Mouse (Mus musculus) hindbrain, embryonic 16.5 days (tissue): ENCODE measurements around the gene Ank. TPM values are rescaled to one million over a fixed set of nuclear protein-coding genes. Genes with fewer than 3 reads are reported as not detected.
"Not testable (repeated sequence)": the region's sequence is repeated elsewhere in the genome, so short reads cannot be mapped to it uniquely, and the experiment has no call there.

Source experiments
- ATAC-seq: fragments of 200-750 bp; cut with Nextera tagmentation; 2 replicates; pipeline ENCODE4 v1.8.0; 2017; ENCODE audit warnings: moderate TSS enrichment, moderate library complexity
- H3K27ac ChIP-seq: fragments of 300-500 bp; sonication (generic); 2 replicates; pipeline ENCODE4 v1.5.1; 2014; ENCODE audit warnings: low read depth, mild to moderate bottlenecking, control low read depth, low read length, moderate library complexity
- H3K27me3 ChIP-seq: fragments of 300-500 bp; sonication (generic); replicated peaks from 2 replicates; pipeline ENCODE4 v1.6.1; 2014; ENCODE audit warnings: low read length; ENCODE audit not compliant: control insufficient read depth, insufficient read depth
- H3K36me3 ChIP-seq: fragments of 300-500 bp; sonication (generic); 2 replicates; pipeline ENCODE4 v1.6.1; 2014; ENCODE audit warnings: mild to moderate bottlenecking, low read length, moderate library complexity, mixed read lengths; ENCODE audit not compliant: control insufficient read depth, insufficient read depth
- H3K4me1 ChIP-seq: fragments of 300-500 bp; sonication (generic); 2 replicates; pipeline ENCODE4 v1.6.1; 2014; ENCODE audit warnings: low read depth, low read length; ENCODE audit not compliant: control insufficient read depth, insufficient read depth
- H3K4me2 ChIP-seq: fragments of 300-500 bp; sonication (generic); 2 replicates; pipeline ENCODE4 v1.6.1; 2014; ENCODE audit warnings: mild to moderate bottlenecking, low read length, control low read depth, moderate library complexity
- H3K4me3 ChIP-seq: fragments of 300-500 bp; sonication (generic); 2 replicates; pipeline ENCODE4 v1.5.1; 2014; ENCODE audit warnings: mild to moderate bottlenecking, low read length, control low read depth, moderate library complexity
- H3K9ac ChIP-seq: fragments of 300-500 bp; sonication (generic); 2 replicates; pipeline ENCODE4 v1.6.1; 2014; ENCODE audit warnings: low read depth, mild to moderate bottlenecking, control low read depth, low read length, moderate library complexity
- H3K9me3 ChIP-seq: fragments of 300-500 bp; sonication (generic); 2 replicates; pipeline ENCODE4 v1.6.1; 2014; ENCODE audit warnings: mild to moderate bottlenecking, low read length, moderate library complexity; ENCODE audit not compliant: control insufficient read depth
- WGBS: fragments of 180-500 bp; shearing (Covaris S2); extraction: QIAGEN DNeasy Blood & Tissue Kit; methylation state at CpG from one replicate; pipeline ENCODE4 v1.1.7; 2014; 5-methylcytosine and 5-hydroxymethylcytosine counted together
- polyA plus RNA-seq: library from polyadenylated mRNA; unstranded; fragments of >200 nt; fragmentation: Nextera tagmentation; extraction: Ambion mirVana; gene quantifications from 2 replicates; pipeline ENCODE4 v1.2.1, GENCODE M21; 2015

Gene Ank
- polyA plus RNA-seq, 1 experiment from 2014 or later: 11.6 TPM

GRCm38 (mm10) chr15:27463876-27464275, 2.6 kb upstream of the Ank start:
- no peak overlapping the region for H3K9ac ChIP-seq
- H3K4me1 ChIP-seq: peaks cover 20% of the 10 kb centered on the region
- H3K27me3 ChIP-seq: no peaks in the 10 kb centered on the region
- H3K9me3 ChIP-seq: no peaks in the 10 kb centered on the region
- no peak overlapping the region for H3K27ac ChIP-seq
- no peaks in the 10 kb centered on the region for H3K36me3 ChIP-seq
- no peak overlapping the region for H3K4me3 ChIP-seq
- WGBS: 91% methylated on average over 13 of the region's 13 CpGs
- no peak for ATAC-seq
- no peak overlapping the region for H3K4me2 ChIP-seq

DNA sequence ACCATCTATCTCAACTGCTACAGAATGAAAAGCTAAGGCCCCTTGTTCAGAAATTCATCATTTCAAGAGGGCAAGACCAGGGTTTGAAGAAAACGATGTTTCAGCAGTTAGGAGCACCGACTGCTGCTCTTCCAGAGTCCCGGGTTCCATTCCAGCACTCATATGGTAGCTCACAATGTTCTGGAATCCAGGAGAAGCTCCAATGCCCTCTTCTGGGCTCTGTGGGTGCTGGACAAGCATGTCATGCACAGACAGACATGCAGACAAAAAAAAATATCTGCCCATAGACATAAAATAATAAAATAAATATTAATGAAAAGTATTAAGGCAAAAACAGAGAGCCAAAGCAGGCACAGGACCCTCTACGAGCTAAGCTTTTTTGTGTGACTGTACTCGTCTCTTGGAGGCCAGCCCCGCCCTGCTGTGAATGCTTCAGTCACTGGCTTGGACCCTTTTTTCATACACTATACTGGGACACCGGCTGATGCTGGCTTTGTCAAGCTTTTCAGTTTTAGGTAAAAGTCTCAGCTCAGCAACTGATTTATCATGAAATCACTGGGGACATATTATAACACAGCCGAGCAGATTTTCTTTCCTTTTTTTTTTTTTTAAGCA, 979 bp upstream of the Ank start:
- Histone ChIP-seq H3K4me2 (peak overlapping the region; percentile 68), H3K9ac (peak overlapping the region; percentile 95), H3K27me3 (no peaks in the 10 kb centered on the region), H3K36me3 (no peaks in the 10 kb centered on the region), H3K27ac (peak overlapping the region; percentile 95), H3K4me3 (peak overlapping the region; percentile 88), H3K9me3 (no peaks in the 10 kb centered on the region), H3K4me1 (peaks cover 25% of the 10 kb centered on the region)
- 11% methylated on average over 8 of the region's 8 CpGs for WGBS
- ATAC-seq: no peak

DNA sequence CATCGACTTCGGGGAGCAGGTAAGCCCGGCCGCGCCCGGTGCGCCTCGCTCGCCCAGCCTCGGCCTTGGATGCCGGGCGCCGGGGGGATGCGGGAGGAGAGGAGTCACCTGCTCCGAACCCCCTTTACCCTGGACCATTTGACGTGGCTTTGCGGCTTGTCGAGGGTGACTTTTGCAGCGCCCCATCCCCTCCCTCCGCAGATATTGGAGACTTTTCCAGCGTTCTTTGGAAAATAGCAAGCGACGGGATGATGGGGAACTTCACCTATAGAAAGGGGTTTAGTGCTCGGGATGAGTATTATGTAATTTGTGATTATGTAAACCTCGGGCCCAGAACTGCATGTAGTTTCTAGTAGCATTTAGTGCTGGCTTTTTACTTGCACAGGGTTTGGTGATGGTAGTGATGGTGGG, 609 bp downstream of the Ank start:
- H3K4me1 ChIP-seq: peaks cover 16% of the 10 kb centered on the region
- peak overlapping the region; percentile 88 for H3K4me3 ChIP-seq
- peak; percentile 46 for ATAC-seq
- H3K4me2 ChIP-seq: peak overlapping the region; percentile 68
- no peaks in the 10 kb centered on the region for H3K27me3 ChIP-seq
- peak overlapping the region; percentile 95 for H3K27ac ChIP-seq
- H3K9ac ChIP-seq: peak overlapping the region; percentile 95
- no peaks in the 10 kb centered on the region for H3K9me3 ChIP-seq
- under 1% methylated on average over 23 of the region's 25 CpGs for WGBS
- no peaks in the 10 kb centered on the region for H3K36me3 ChIP-seq

- Histone ChIP-seq H3K9ac (peak overlapping the region; percentile 95), H3K4me2 (peak overlapping the region; percentile 68), H3K4me1 (peaks cover 20% of the 10 kb centered on the region), H3K27me3 (no peaks in the 10 kb centered on the region), H3K9me3 (no peaks in the 10 kb centered on the region), H3K4me3 (peak overlapping the region; percentile 88), H3K36me3 (no peaks in the 10 kb centered on the region), H3K27ac (peak overlapping the region; percentile 95)
- 0 out of 2 replicates have a peak, but pooled peaks have one; percentile 12 for ATAC-seq
- 9% methylated on average over 7 of the region's 7 CpGs for WGBS
Observed at GRCm38 (mm10) chr15:27467641-27468040, 1.2 kb downstream of the Ank start.

GRCm38 (mm10) chr15:27468822-27469488, 2.5 kb downstream of the Ank start:
- no peak overlapping the region for H3K27ac ChIP-seq
- 77% methylated on average over 4 of the region's 4 CpGs for WGBS
- ATAC-seq: no peak
- H3K4me1 ChIP-seq: peaks cover 26% of the 10 kb centered on the region
- H3K4me3 ChIP-seq: no peak overlapping the region
- H3K4me2 ChIP-seq: peak overlapping the region; percentile 31; the same call in 1 of the 2 replicates
- H3K36me3 ChIP-seq: no peaks in the 10 kb centered on the region
- no peaks in the 10 kb centered on the region for H3K27me3 ChIP-seq
- no peak overlapping the region for H3K9ac ChIP-seq
- H3K9me3 ChIP-seq: no peaks in the 10 kb centered on the region

DNA sequence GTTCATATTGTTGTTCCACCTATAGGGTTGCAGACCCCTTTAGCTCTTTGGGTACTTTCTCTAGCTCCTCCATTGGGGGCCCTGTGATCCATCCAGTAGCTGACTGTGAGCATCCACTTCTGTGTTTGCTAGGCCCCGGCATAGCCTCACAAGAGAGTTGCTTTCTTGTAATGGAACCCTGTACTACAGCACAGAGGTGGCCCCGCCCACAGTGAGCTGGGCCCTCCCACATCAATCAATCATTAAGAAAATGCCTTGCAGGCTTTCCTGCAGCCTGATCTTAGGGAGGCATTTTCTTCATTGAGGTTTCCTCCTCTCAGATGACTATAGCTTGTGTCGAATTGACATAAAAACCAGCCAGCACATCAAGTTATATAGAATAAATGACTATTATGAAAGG, 3.9 kb downstream of the Ank start:
- not testable (repeated sequence) for H3K27me3 ChIP-seq, H3K9ac ChIP-seq, H3K27ac ChIP-seq, H3K36me3 ChIP-seq, H3K9me3 ChIP-seq, H3K4me2 ChIP-seq, H3K4me3 ChIP-seq, ATAC-seq
- WGBS: 65% methylated on average over 3 of the region's 3 CpGs
- H3K4me1 ChIP-seq: peaks cover 26% of the 10 kb centered on the region

DNA sequence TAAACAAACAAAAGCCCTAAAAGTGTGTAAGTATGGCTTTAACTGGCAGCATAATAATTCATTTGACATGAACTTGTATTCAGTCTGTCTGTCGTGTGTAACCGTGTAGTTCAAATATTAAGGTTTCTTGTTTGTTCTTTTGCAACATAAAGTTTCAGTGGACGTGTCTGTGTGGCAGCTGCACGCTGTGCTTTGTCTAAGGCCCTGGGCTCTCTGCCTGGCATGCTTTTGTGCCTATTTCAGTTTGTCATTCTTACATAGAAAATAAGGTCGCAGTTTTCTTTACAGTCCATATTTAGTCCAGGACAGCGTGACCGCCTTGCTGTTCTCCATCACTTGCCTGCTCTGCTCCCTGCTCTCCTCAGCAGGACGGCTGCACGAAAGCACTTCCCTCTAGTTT, 5.8 kb downstream of the Ank start:
- Histone ChIP-seq H3K4me3 (no peak overlapping the region), H3K27ac (no peak overlapping the region), H3K9ac (no peak overlapping the region), H3K4me2 (0 out of 2 replicates have a peak overlapping the region, but pooled peaks have one; percentile 6), H3K4me1 (peaks cover 26% of the 10 kb centered on the region), H3K27me3 (no peaks in the 10 kb centered on the region), H3K36me3 (no peaks in the 10 kb centered on the region), H3K9me3 (no peaks in the 10 kb centered on the region)
- no peak for ATAC-seq
- WGBS: 26% methylated on average over 9 of the region's 9 CpGs

DNA sequence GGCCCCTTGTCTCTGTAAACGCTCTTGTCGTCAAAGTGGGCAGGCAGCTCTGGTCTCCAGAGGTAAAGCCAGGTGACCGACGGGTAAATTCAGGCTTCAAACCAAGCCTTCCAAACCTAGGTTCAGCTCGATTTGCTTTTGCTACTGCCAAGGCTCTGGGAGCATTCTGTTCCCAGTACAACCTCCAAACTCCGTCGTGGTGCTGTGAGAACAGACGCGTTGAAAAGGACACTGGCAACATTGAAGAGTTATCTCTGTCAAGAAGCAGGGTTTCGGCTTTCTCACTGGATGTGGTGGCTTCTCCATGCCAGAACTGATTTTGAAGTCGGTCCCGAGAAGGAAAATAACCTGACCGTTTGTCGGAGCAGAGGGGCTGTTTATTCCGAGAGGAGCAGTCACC, 9.5 kb downstream of the Ank start:
- Histone ChIP-seq H3K9ac (no peak overlapping the region), H3K27me3 (no peaks in the 10 kb centered on the region), H3K27ac (no peak overlapping the region), H3K4me1 (peaks cover 16% of the 10 kb centered on the region), H3K4me2 (no peak overlapping the region), H3K36me3 (no peaks in the 10 kb centered on the region), H3K4me3 (no peak overlapping the region), H3K9me3 (no peaks in the 10 kb centered on the region)
- 84% methylated on average over 15 of the region's 15 CpGs for WGBS
- no peak for ATAC-seq

DNA sequence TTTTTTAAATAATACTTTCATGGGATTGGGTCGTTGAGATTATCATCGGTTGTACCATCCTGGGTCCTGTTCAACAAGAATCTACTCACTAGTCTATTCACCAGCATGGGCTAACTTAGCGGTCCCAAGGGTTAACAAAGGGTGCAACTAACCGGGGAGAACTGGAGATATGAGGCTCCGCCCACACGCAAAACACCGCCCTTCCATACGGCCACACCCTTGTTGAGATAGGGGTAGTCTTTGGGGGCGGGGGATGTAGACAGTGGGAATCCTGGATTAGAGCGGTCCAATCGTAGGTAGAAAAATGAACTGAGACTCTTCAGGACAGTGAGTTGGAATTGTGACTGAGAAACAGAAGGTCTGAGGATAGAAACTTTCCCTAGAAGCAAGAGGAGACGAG, 10.2 kb downstream of the Ank start:
- WGBS: 87% methylated on average over 12 of the region's 12 CpGs
- H3K4me3 ChIP-seq: no peak overlapping the region
- H3K9me3 ChIP-seq: no peaks in the 10 kb centered on the region
- H3K27me3 ChIP-seq: no peaks in the 10 kb centered on the region
- no peak for ATAC-seq
- peaks cover 16% of the 10 kb centered on the region for H3K4me1 ChIP-seq
- no peak overlapping the region for H3K9ac ChIP-seq
- no peaks in the 10 kb centered on the region for H3K36me3 ChIP-seq
- H3K27ac ChIP-seq: no peak overlapping the region
- no peak overlapping the region for H3K4me2 ChIP-seq
